Mouse (Mus musculus) bone marrow, adult 2 months (tissue): ENCODE measurements around the gene Mpped2.

Source experiments
- CTCF ChIP-seq: fragments of 200-500 bp; IDR thresholded peaks from 2 replicates; pipeline ENCODE4 v1.5.1; 2011; ENCODE audit warnings: low read length, control low read depth; ENCODE audit not compliant: control insufficient read depth, insufficient read depth
- POLR2A ChIP-seq: fragments of 200-500 bp; IDR thresholded peaks from 2 replicates; pipeline ENCODE4 v1.6.1; 2011; ENCODE audit warnings: low read depth, mild to moderate bottlenecking, control low read depth, low read length, borderline replicate concordance; ENCODE audit not compliant: control insufficient read depth

DNA sequence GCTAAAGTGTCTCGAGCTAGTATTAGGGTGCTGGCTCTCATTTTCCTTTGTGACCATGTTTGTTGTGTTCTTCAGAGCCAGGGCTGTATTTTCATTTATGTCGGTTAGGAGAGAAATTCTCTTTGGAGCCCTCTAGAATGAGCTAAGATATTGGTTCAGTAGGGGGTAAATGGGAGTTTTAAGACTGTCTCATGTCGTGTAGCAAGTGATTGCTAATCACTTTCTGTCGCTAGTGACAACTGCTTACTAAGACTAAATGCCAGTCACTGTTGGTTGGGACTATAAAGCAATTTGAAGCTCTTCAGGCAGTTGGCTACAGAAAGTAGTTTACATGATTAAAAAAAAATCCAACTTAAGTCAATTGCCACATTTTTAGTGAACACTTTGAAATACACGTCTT, 27.6 kb downstream of the Mpped2 start:
- no peak for TF ChIP-seq POLR2A
- TF ChIP-seq CTCF = no peak
